Mouse (Mus musculus) heart, adult 2 months (tissue): ENCODE measurements around the gene Ssc4d.

Experiments
- CTCF ChIP-seq: fragments of 200-600 bp; IDR thresholded peaks from 2 replicates; pipeline ENCODE4 v1.8.1; 2022; ENCODE audit warnings: antibody characterized with exemption, mild to moderate bottlenecking, moderate library complexity
- POLR2A ChIP-seq: fragments of 200-500 bp; IDR thresholded peaks from 2 replicates; pipeline ENCODE4 v1.6.1; 2011; ENCODE audit warnings: mild to moderate bottlenecking, low read depth, low read length, control low read depth; ENCODE audit not compliant: insufficient read depth

GRCm38 (mm10) chr5:135914156-135914555 is 60.2 kb downstream of the Ssc4d start:
- TF ChIP-seq CTCF (no peak), POLR2A (peak; percentile 41; the same call in 1 of the 2 replicates)
